23 mouse cellular contexts compared by ENCODE assay signal in genomic region chr10:4230563-4231359, GRCm38 (mm10). TPM values are rescaled to one million over a fixed set of nuclear protein-coding genes. Genes with fewer than 3 reads are reported as not detected.
DNase-seq lines count a peak whose midpoint lies in the region; ATAC-seq and TF ChIP-seq lines count a peak whose summit lies in the region.
"Had no signal": no experiment of that assay in that cellular context is flagged by ENCODE, and none has a peak within 500 bp of the region (broad histone marks: within the 10 kb centered on the region; RNA-seq: fewer than 3 reads in every experiment).

No protein-coding gene starts in this region.

- no peak overlapping the region for H3K9ac ChIP-seq in intestine, postnatal 0 days (ENCODE audit: low read depth, low read length)
- H3K9ac ChIP-seq: embryonic facial prominence, embryonic 13.5 days; forebrain, postnatal 0 days; heart, embryonic 13.5 days; hindbrain, embryonic 12.5 days; hindbrain, embryonic 15.5 days had no signal

- H3K9me3 ChIP-seq in intestine, postnatal 0 days (ENCODE audit: control insufficient read depth) = no peaks in the 10 kb centered on the region
- no peaks in the 10 kb centered on the region for H3K9me3 ChIP-seq in forebrain, embryonic 10.5 days
- H3K9me3 ChIP-seq: embryonic facial prominence, embryonic 13.5 days; heart, embryonic 10.5 days; heart, embryonic 13.5 days; hindbrain, embryonic 12.5 days; hindbrain, embryonic 15.5 days had no signal

- no peaks in the 10 kb centered on the region for H3K36me3 ChIP-seq in intestine, postnatal 0 days (ENCODE audit: control insufficient read depth, insufficient read depth)
- H3K36me3 ChIP-seq in forebrain, embryonic 10.5 days (replicated peaks) = no peaks in the 10 kb centered on the region
- H3K36me3 ChIP-seq: embryonic facial prominence, embryonic 13.5 days; heart, embryonic 10.5 days; heart, embryonic 13.5 days; hindbrain, embryonic 12.5 days; hindbrain, embryonic 15.5 days had no signal

- no peaks in the 10 kb centered on the region for H3K27me3 ChIP-seq in intestine, postnatal 0 days (replicated peaks; ENCODE audit: control insufficient read depth, insufficient read depth, low read length)
- no peaks in the 10 kb centered on the region for H3K27me3 ChIP-seq in forebrain, embryonic 10.5 days (ENCODE audit: poor library complexity, severe bottlenecking)
- H3K27me3 ChIP-seq: embryonic facial prominence, embryonic 13.5 days; heart, embryonic 13.5 days; hindbrain, embryonic 12.5 days; hindbrain, embryonic 15.5 days; Patski had no signal

- H3K4me2 ChIP-seq in intestine, postnatal 0 days (replicated peaks; ENCODE audit: low read depth) = no peak overlapping the region
- H3K4me2 ChIP-seq: embryonic facial prominence, embryonic 13.5 days; heart, embryonic 13.5 days; hindbrain, embryonic 12.5 days; hindbrain, embryonic 15.5 days had no signal

- TF ChIP-seq CTCF in intestine, postnatal 0 days (IDR thresholded peaks at IDR 0.05; ENCODE audit: low read depth) = no peak

- intact Hi-C loops in heart, postnatal 36 days (cut with DNase I) = no loop called here

- H3K4me1 ChIP-seq in intestine, postnatal 0 days (replicated peaks; ENCODE audit: control insufficient read depth, insufficient read depth, low read length) = no peaks in the 10 kb centered on the region; the same call in 1 of the 2 replicates
- no peaks in the 10 kb centered on the region for H3K4me1 ChIP-seq in forebrain, embryonic 10.5 days
- H3K4me1 ChIP-seq: embryonic facial prominence, embryonic 13.5 days; hindbrain, embryonic 15.5 days had no signal

- WGBS in intestine, postnatal 0 days = 61% methylated on average over 17 of the region's 17 CpGs
- 87% methylated on average over 17 of the region's 17 CpGs for WGBS in forebrain, embryonic 10.5 days

- DNase-seq in heart, adult 11 months = peak; percentile 79
- DNase-seq in heart, postnatal 36 days = no peak
- DNase-seq in urinary bladder, postnatal 14 days (ENCODE audit: low spot score) = peak; percentile 4
- DNase-seq in urinary bladder, postnatal 10 days (ENCODE audit: low spot score) = no peak
- DNase-seq in testis, postnatal 14 days (ENCODE audit: low spot score) = peak; percentile 74
- DNase-seq in forebrain, embryonic 10.5 days (ENCODE audit: extremely low spot score, low spot score) = no peak
- no peak for DNase-seq in c-Kit-positive CD71-positive TER-119-positive erythroid progenitor cells, embryonic 14.5 days (ENCODE audit: low spot score)
- DNase-seq: adrenal gland, postnatal 10 days; adrenal gland, postnatal 36 days; cerebellum, adult 11-12 months; cerebellum, adult 9-10 months; forebrain, postnatal 0 days; gastrocnemius, postnatal 25 days; heart, adult 2 months; heart, postnatal 14 days had no signal

- ATAC-seq in intestine, postnatal 0 days = 0 out of 2 replicates have a peak, but pooled peaks have one; percentile 53
- ATAC-seq: forebrain, embryonic 14.5 days; forebrain, postnatal 0 days; Patski had no signal

- no peak overlapping the region for H3K4me3 ChIP-seq in intestine, postnatal 0 days (ENCODE audit: low read depth, low read length)
- no peak overlapping the region for H3K4me3 ChIP-seq in forebrain, embryonic 10.5 days
- H3K4me3 ChIP-seq: embryonic facial prominence, embryonic 13.5 days; heart, adult 2 months; heart, embryonic 10.5 days; heart, embryonic 13.5 days; hindbrain, embryonic 12.5 days; hindbrain, embryonic 15.5 days had no signal

- H3K27ac ChIP-seq in intestine, postnatal 0 days (ENCODE audit: low read depth, low read length) = no peak overlapping the region
- H3K27ac ChIP-seq in forebrain, embryonic 10.5 days = no peak overlapping the region
- H3K27ac ChIP-seq: embryonic facial prominence, embryonic 13.5 days; heart, adult 2 months; heart, embryonic 10.5 days; heart, embryonic 13.5 days; hindbrain, embryonic 12.5 days; hindbrain, embryonic 15.5 days had no signal

RNA-seq across cellular contexts. Expression of gene Akap12, which starts 35.4 kb away (rescaled TPM):
- 10 to 100 TPM; 21.8 to 26.0 TPM for total RNA-seq in heart, postnatal 36 days (2021)
- 15.4 and 16.7 TPM in 2 replicates for polyA plus RNA-seq in intestine, postnatal 0 days (2015; fragmentation: Nextera tagmentation; extraction: Ambion mirVana)
- 27.9 and 29.1 TPM in 2 replicates for polyA plus RNA-seq in forebrain, embryonic 10.5 days (2016; fragmentation: Nextera tagmentation; extraction: Ambion mirVana)

Comparison
In these comparisons a context has a peak if more than half of its experiments do, and no peak if none do; other contexts are left out.
1. DNase-seq: peak in heart, adult 11 months (single experiment), urinary bladder, postnatal 14 days (single experiment) and testis, postnatal 14 days (single experiment); none in heart, postnatal 36 days (0 of 2), urinary bladder, postnatal 10 days (single experiment), forebrain, embryonic 10.5 days (single experiment) and c-Kit-positive CD71-positive TER-119-positive erythroid progenitor cells, embryonic 14.5 days (single experiment).